Mouse (Mus musculus) hindbrain, embryonic 13.5 days (tissue): ENCODE results near the gene Rfpl4b. TPM values are rescaled to one million over a fixed set of nuclear protein-coding genes. Genes with fewer than 3 reads are reported as not detected.
"Not testable (repeated sequence)": the region's sequence is repeated elsewhere in the genome, so short reads cannot be mapped to it uniquely, and the experiment has no call there.

ENCODE experiments used
- ATAC-seq: fragments of 200-750 bp; cut with Nextera tagmentation; 2 replicates; pipeline ENCODE4 v1.8.0; 2017; ENCODE audit warnings: moderate TSS enrichment; ENCODE audit not compliant: low FRiP score
- H3K27ac ChIP-seq: fragments of 300-500 bp; sonication (generic); 2 replicates; pipeline ENCODE4 v1.5.1; 2015; ENCODE audit warnings: inconsistent platforms, mild to moderate bottlenecking, moderate library complexity
- H3K27me3 ChIP-seq: fragments of 300-500 bp; sonication (generic); 2 replicates; pipeline ENCODE4 v1.6.1; 2015; ENCODE audit warnings: mild to moderate bottlenecking, inconsistent platforms
- H3K36me3 ChIP-seq: fragments of 300-500 bp; sonication (generic); 2 replicates; pipeline ENCODE4 v1.6.1; 2015; ENCODE audit warnings: mild to moderate bottlenecking, inconsistent platforms
- H3K4me1 ChIP-seq: fragments of 300-500 bp; sonication (generic); replicated peaks from 2 replicates; pipeline ENCODE4 v1.6.1; 2015; ENCODE audit warnings: inconsistent platforms
- H3K4me2 ChIP-seq: fragments of 300-500 bp; sonication (generic); 2 replicates; pipeline ENCODE4 v1.6.1; 2015; ENCODE audit warnings: inconsistent platforms, mild to moderate bottlenecking, moderate library complexity
- H3K4me3 ChIP-seq: fragments of 300-500 bp; sonication (generic); 2 replicates; pipeline ENCODE4 v1.5.1; 2015; ENCODE audit warnings: mild to moderate bottlenecking, inconsistent platforms
- H3K9ac ChIP-seq: fragments of 300-500 bp; sonication (generic); 2 replicates; pipeline ENCODE4 v1.6.1; 2015; ENCODE audit warnings: mild to moderate bottlenecking, inconsistent platforms
- H3K9me3 ChIP-seq: fragments of 300-500 bp; sonication (generic); 2 replicates; pipeline ENCODE4 v1.6.1; 2016; ENCODE audit warnings: inconsistent platforms
- WGBS: fragments of 180-500 bp; shearing (Covaris S2); methylation state at CpG from one replicate; pipeline ENCODE4 v1.1.7; 2015; 5-methylcytosine and 5-hydroxymethylcytosine counted together
- polyA plus RNA-seq: library from polyadenylated mRNA; unstranded; fragments of >200 nt; fragmentation: Nextera tagmentation; extraction: Ambion mirVana; gene quantifications from 2 replicates; pipeline ENCODE4 v1.2.1, GENCODE M21; 2015

Gene Rfpl4b
- polyA plus RNA-seq = not detected in 2 replicates

DNA sequence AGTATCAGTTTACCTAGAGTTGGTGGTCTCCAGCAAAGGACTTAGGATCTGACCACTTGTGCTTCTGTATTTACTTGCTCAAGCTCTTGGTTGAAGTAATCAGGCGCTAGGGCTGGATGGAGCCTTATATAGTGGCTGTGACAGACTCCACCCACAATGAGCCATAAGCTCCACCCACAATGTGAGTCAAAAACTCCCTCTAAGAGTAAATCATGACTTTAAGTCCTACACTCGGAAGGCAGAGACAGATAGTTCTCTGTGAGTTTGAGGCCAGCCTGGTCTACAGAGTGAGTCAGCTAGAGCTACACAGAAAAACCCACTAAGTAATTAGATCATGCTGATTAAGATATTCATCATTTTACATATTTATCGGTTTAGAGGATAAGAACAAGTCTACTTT is at the start of gene Rfpl4b:
Rfpl4b (minus strand) TSS at position 101 of the 400 bp plus-strand sequence.
- Histone ChIP-seq H3K4me3 (no peak within 1 kb of the TSS), H3K36me3 (no peaks in the 10 kb centered on the region), H3K4me1 (no peaks in the 10 kb centered on the region), H3K4me2 (no peak within 1 kb of the TSS), H3K27me3 (no peaks in the 10 kb centered on the region), H3K27ac (no peak within 1 kb of the TSS), H3K9ac (no peak within 1 kb of the TSS), H3K9me3 (peaks cover 11% of the 10 kb centered on the region; the same call in 1 of the 2 replicates)
- WGBS = 95% methylated on average over 3 of the region's 3 CpGs
- ATAC-seq = no peak

DNA sequence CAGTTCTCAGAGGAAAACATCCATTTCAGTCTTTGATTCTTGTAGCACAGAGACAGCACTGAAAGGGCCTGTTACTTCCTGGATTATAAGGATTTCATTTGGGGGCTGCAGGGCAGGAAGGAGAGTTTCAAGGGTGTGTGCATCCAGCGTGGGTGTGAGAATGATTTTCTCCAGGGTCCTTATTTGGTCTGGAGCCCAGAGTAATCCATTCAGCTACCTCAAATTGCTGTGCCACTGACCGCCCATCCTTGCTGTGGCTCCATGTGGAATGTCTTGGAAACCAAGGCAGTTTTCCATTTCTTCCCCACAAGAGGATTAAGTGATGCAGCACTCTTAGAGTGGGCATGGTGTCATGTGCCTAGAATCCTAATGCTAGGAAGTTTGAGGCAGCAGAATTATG is 33.6 kb upstream of the Rfpl4b start:
- WGBS = 71% methylated on average over 2 of the region's 2 CpGs
- ATAC-seq = no peak
- no peaks in the 10 kb centered on the region for H3K9me3 ChIP-seq

DNA sequence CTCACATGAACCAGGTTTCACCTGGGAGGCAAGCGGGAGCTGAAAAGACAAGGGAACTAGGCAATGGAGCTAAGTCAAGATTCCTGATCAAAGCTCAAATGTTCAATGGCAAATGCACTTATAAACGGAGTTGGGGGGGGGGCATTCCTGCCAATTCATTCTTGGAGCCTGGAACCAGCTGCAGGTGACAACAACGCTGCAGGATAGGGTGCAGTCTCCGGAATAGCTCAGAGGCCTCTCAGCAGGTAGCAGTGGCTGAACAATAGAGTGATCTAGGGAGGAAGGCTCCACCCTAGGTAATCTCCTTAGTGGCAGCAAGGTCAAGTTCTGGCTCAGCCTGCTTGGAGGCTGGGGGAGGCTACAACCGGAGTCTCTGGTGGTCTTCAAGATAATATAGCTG is 28.4 kb upstream of the Rfpl4b start:
- H3K9me3 ChIP-seq, H3K4me3 ChIP-seq, H3K9ac ChIP-seq, H3K27ac ChIP-seq, H3K4me2 ChIP-seq, H3K27me3 ChIP-seq, ATAC-seq, H3K4me1 ChIP-seq, H3K36me3 ChIP-seq: not testable (repeated sequence)
- WGBS = 51% methylated on average over 5 of the region's 5 CpGs

More for the DNA sequence above, 33.6 kb upstream of the Rfpl4b start:
- Histone ChIP-seq H3K36me3 (no peaks in the 10 kb centered on the region), H3K27me3 (no peaks in the 10 kb centered on the region), H3K27ac (no peak overlapping the region), H3K4me3 (no peak overlapping the region), H3K4me2 (no peak overlapping the region), H3K4me1 (no peaks in the 10 kb centered on the region), H3K9ac (no peak overlapping the region)

DNA sequence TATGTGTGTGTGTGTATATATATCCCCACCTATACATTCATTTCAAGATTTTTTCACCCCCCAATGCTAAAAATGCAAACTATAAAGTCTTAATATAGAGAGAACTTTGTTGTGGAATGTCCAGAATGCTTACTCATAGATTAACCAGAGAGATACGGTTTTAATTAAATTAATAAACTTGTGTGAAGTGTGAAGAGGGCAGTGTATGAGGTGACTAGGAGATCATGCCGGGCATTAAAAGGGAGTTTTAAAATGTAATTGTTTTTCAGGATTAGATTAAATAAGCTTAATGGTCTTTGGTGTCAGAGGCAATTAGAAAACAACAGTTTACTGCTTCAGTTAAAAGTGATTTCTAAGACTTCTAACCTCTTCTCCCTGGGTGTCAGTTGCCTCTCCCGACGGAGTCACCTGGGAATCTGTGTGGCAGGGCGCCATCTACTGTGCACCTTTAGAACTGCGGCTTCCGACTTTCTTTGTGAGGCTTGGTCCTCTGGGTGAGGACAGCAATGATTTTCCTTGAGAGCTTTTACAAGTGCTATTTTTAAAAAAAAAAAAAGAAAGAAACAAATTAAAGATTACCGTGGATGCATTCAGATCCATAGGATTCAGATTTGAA is 27.4 kb upstream of the Rfpl4b start:
- Histone ChIP-seq H3K27ac (no peak overlapping the region), H3K27me3 (no peaks in the 10 kb centered on the region), H3K4me3 (no peak overlapping the region), H3K4me1 (no peaks in the 10 kb centered on the region), H3K36me3 (no peaks in the 10 kb centered on the region), H3K4me2 (no peak overlapping the region), H3K9me3 (no peaks in the 10 kb centered on the region), H3K9ac (no peak overlapping the region)
- 18% methylated on average over 8 of the region's 8 CpGs for WGBS
- ATAC-seq = no peak

DNA sequence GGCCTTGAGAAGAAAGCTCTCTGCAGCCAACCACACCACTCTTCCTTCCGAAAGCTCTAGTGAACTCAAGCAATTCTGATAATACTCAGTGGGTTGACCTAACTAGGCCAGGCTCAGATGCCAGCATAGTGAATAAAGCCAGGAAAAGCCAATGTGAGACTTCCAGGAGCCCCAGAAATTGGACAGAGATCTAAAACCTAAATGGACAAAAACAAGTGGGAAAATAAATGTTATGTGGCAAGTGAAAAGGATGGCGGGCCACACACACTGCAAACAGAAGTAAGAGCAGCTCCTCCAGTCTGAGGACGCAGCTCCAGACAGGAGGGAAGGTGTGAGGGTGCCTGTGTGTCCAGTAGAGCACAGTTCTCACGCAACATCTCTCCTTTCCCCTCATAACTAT is 26.7 kb upstream of the Rfpl4b start:
- H3K9me3 ChIP-seq = no peaks in the 10 kb centered on the region
- H3K9ac ChIP-seq = no peak overlapping the region
- H3K36me3 ChIP-seq = no peaks in the 10 kb centered on the region
- H3K27ac ChIP-seq = no peak overlapping the region
- ATAC-seq = no peak
- no peaks in the 10 kb centered on the region for H3K27me3 ChIP-seq
- H3K4me2 ChIP-seq = no peak overlapping the region
- no peak overlapping the region for H3K4me3 ChIP-seq
- WGBS = 85% methylated on average over 4 of the region's 4 CpGs
- no peaks in the 10 kb centered on the region for H3K4me1 ChIP-seq

DNA sequence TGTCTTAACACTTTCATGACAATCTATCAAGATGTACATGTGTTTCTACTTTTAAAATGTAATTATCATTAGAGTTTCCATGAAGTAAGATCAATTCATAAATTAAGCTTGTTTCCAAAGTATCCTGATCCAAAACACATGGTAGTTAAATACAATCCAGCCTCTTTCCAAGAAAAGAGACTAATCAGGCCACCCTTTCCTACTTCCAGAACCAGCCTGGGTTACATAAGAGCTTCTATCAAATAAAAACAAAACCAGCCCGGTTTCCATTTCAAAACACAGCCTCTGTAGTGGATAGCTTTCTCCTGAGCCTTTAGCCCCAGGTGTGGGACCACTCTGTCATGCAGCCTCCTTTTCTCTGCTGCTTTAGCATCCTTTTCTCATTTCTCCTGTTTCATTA is 2.2 kb upstream of the Rfpl4b start:
- WGBS = 63% methylated on average over 1 of the region's 1 CpGs
- Histone ChIP-seq H3K4me1 (no peaks in the 10 kb centered on the region), H3K27me3 (no peaks in the 10 kb centered on the region), H3K4me2 (no peak overlapping the region), H3K9me3 (peaks cover 18% of the 10 kb centered on the region; the same call in 1 of the 2 replicates), H3K36me3 (no peaks in the 10 kb centered on the region), H3K9ac (no peak overlapping the region), H3K27ac (no peak overlapping the region), H3K4me3 (no peak overlapping the region)
- no peak for ATAC-seq

DNA sequence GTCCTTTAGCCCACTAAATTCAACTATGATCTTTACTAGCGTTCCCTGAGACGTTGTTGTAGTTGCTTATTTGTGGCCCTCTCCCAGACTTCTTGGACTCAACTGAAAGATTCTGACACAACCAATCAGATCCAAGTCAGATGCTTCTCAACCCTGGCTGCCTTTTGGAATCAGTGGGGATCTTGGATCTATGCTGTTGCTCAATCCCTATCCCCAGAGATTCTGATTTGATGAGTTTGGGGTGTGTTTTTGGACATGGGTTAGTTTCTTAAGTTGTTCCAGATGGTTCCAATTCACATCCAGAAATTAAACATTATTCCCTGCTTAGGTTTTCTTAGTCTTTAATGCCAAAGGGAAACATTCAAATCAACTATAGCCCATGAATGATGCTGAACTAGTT is 15.5 kb downstream of the Rfpl4b start:
- Histone ChIP-seq H3K4me3 (no peak overlapping the region), H3K36me3 (no peaks in the 10 kb centered on the region), H3K27ac (no peak overlapping the region), H3K4me1 (no peaks in the 10 kb centered on the region), H3K9me3 (no peaks in the 10 kb centered on the region), H3K4me2 (no peak overlapping the region), H3K9ac (no peak overlapping the region), H3K27me3 (no peaks in the 10 kb centered on the region)
- WGBS = 89% methylated on average over 2 of the region's 2 CpGs
- ATAC-seq = no peak

DNA sequence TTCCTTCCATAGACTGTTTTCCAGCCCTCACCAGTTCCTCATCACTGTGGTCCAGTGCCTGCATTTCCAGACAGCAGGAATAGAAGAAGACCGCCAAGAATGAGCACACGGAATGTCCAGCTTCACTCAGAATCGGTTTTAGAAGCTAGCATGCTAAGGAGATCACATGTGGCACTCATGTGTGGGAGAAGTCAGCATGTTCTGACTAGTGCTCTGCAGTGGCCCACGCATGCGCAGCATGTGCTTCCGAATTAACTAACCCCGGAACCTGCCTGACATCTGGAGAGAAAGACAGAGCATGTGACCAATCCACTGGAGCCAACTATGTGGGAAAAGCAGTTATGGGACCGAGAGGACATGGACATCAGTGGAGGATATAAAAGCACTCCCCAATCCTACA is 17.5 kb downstream of the Rfpl4b start:
- H3K36me3 ChIP-seq = no peaks in the 10 kb centered on the region
- no peaks in the 10 kb centered on the region for H3K9me3 ChIP-seq
- H3K4me2 ChIP-seq = no peak overlapping the region
- H3K9ac ChIP-seq = no peak overlapping the region
- no peak for ATAC-seq
- H3K27me3 ChIP-seq = no peaks in the 10 kb centered on the region
- no peak overlapping the region for H3K4me3 ChIP-seq
- 91% methylated on average over 8 of the region's 8 CpGs for WGBS
- H3K27ac ChIP-seq = no peak overlapping the region
- no peaks in the 10 kb centered on the region for H3K4me1 ChIP-seq

DNA sequence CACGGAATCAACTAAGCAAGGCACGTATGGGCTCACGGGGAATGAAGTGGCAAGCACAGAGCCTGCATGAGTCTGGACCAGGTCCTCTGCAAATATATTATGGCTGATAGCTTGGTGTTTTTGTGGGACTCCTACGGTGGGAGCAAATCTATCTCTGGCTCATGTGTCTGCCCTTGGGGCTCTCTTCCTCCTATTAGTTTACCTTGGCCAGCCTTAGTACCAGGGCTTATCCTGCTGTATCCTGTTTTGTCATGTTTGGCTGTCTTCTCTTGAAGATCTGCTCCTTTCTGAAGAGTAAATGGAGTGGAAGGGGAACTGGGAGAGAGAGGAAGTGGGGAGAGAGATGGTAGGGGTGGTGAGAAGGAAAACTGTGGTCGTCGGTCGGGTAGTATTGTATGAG is 18.3 kb downstream of the Rfpl4b start:
- Histone ChIP-seq H3K36me3 (no peaks in the 10 kb centered on the region), H3K27me3 (no peaks in the 10 kb centered on the region), H3K4me2 (no peak overlapping the region), H3K9me3 (no peaks in the 10 kb centered on the region), H3K9ac (no peak overlapping the region), H3K27ac (no peak overlapping the region), H3K4me1 (no peaks in the 10 kb centered on the region), H3K4me3 (no peak overlapping the region)
- 93% methylated on average over 7 of the region's 7 CpGs for WGBS
- no peak for ATAC-seq

DNA sequence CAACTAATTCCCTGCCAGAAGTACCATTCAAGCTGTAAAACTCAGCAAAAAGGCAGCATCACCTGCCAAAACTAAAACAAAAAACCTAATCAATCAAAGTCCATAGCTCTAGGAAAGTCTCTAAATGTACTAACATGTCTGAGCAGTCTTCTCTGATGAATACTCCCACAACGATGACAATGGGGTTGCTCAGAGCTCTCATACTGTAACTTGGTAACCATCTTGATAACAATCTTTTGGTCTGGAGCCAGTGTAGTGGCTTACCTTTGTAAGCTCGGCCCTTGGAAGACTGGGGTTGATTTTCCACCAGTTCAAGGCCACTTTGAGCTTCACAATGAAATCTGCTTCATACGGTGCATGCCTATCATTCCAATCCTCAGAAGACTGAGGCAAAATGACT is 33.0 kb downstream of the Rfpl4b start:
- no peaks in the 10 kb centered on the region for H3K27me3 ChIP-seq
- H3K27ac ChIP-seq = no peak overlapping the region
- H3K9ac ChIP-seq = no peak overlapping the region
- WGBS = 66% methylated on average over 3 of the region's 3 CpGs
- no peaks in the 10 kb centered on the region for H3K9me3 ChIP-seq
- no peaks in the 10 kb centered on the region for H3K36me3 ChIP-seq
- no peak overlapping the region for H3K4me3 ChIP-seq
- H3K4me2 ChIP-seq = no peak overlapping the region
- ATAC-seq = no peak
- H3K4me1 ChIP-seq = no peaks in the 10 kb centered on the region

Other genes starting within 250 kb of the Rfpl4b start
- gene Lama4, start 143.7 kb upstream of the Rfpl4b start, polyA plus RNA-seq = 22.3 and 23.3 TPM in 2 replicates